Mouse (Mus musculus): ENCODE results near the gene Akt3. TPM values are rescaled to one million over a fixed set of nuclear protein-coding genes. Genes with fewer than 3 reads are reported as not detected.
A peak's percentile ranks its signal among the peaks of the same experiment; 100 is the strongest.

Gene Akt3
- polyA plus RNA-seq, 1 experiment from 2014 or later, result 4.2 TPM

- H3K4me3 ChIP-seq (replicated peaks), result no peak overlapping the region
- no peaks in the 10 kb centered on the region for H3K27me3 ChIP-seq (replicated peaks)
- no peaks in the 10 kb centered on the region for H3K36me3 ChIP-seq
- no peaks in the 10 kb centered on the region for H3K4me1 ChIP-seq (replicated peaks)
- no peak for ATAC-seq
- no peaks in the 10 kb centered on the region for H3K9me3 ChIP-seq
- no peak overlapping the region for H3K4me2 ChIP-seq (replicated peaks)
- WGBS, result 67% methylated on average over 2 of the region's 2 CpGs
- H3K9ac ChIP-seq, result no peak overlapping the region
- H3K27ac ChIP-seq, result no peak overlapping the region
Observed at GRCm38 (mm10) chr1:177038383-177038782, 219.6 kb downstream of the Akt3 start.

GRCm38 (mm10) chr1:177035460-177035859, 222.5 kb downstream of the Akt3 start:
- Histone ChIP-seq H3K36me3 (no peaks in the 10 kb centered on the region), H3K27me3 (replicated peaks) (no peaks in the 10 kb centered on the region), H3K4me3 (replicated peaks) (no peak overlapping the region), H3K9ac (no peak overlapping the region), H3K9me3 (no peaks in the 10 kb centered on the region), H3K4me2 (replicated peaks) (no peak overlapping the region), H3K27ac (no peak overlapping the region), H3K4me1 (replicated peaks) (no peaks in the 10 kb centered on the region)
- 86% methylated on average over 2 of the region's 2 CpGs for WGBS
- no peak for ATAC-seq

- Histone ChIP-seq H3K4me2 (replicated peaks) (no peak overlapping the region), H3K4me3 (replicated peaks) (no peak overlapping the region), H3K36me3 (no peaks in the 10 kb centered on the region), H3K4me1 (replicated peaks) (no peaks in the 10 kb centered on the region), H3K27me3 (replicated peaks) (no peaks in the 10 kb centered on the region), H3K9ac (no peak overlapping the region), H3K9me3 (no peaks in the 10 kb centered on the region), H3K27ac (no peak overlapping the region)
- ATAC-seq, result no peak
- 47% methylated on average over 1 of the region's 1 CpGs for WGBS
Observed at GRCm38 (mm10) chr1:177032233-177032632, 225.8 kb downstream of the Akt3 start.

- H3K9me3 ChIP-seq, result no peaks in the 10 kb centered on the region
- H3K36me3 ChIP-seq, result no peaks in the 10 kb centered on the region
- H3K27me3 ChIP-seq (replicated peaks), result no peaks in the 10 kb centered on the region
- no peak overlapping the region for H3K4me2 ChIP-seq (replicated peaks)
- ATAC-seq, result no peak
- 100% methylated on average over 1 of the region's 1 CpGs for WGBS
- H3K4me3 ChIP-seq (replicated peaks), result no peak overlapping the region
- no peak overlapping the region for H3K27ac ChIP-seq
- no peak overlapping the region for H3K9ac ChIP-seq
- no peaks in the 10 kb centered on the region for H3K4me1 ChIP-seq (replicated peaks)
Observed at GRCm38 (mm10) chr1:177031196-177031595, 226.8 kb downstream of the Akt3 start.

- Histone ChIP-seq H3K4me2 (replicated peaks) (no peak overlapping the region), H3K4me3 (replicated peaks) (no peak overlapping the region), H3K36me3 (no peaks in the 10 kb centered on the region), H3K27ac (no peak overlapping the region), H3K4me1 (replicated peaks) (no peaks in the 10 kb centered on the region), H3K27me3 (replicated peaks) (no peaks in the 10 kb centered on the region), H3K9me3 (no peaks in the 10 kb centered on the region), H3K9ac (no peak overlapping the region)
- WGBS, result 86% methylated on average over 3 of the region's 3 CpGs
- ATAC-seq, result no peak
Observed at GRCm38 (mm10) chr1:177030669-177031068, 227.3 kb downstream of the Akt3 start.

GRCm38 (mm10) chr1:177029032-177029431, 229.0 kb downstream of the Akt3 start:
- 57% methylated on average over 2 of the region's 2 CpGs for WGBS
- Histone ChIP-seq H3K27me3 (replicated peaks) (no peaks in the 10 kb centered on the region), H3K9me3 (no peaks in the 10 kb centered on the region), H3K27ac (no peak overlapping the region), H3K36me3 (no peaks in the 10 kb centered on the region), H3K4me1 (replicated peaks) (no peaks in the 10 kb centered on the region), H3K9ac (no peak overlapping the region), H3K4me3 (replicated peaks) (no peak overlapping the region), H3K4me2 (replicated peaks) (no peak overlapping the region)
- no peak for ATAC-seq

- no peaks in the 10 kb centered on the region for H3K9me3 ChIP-seq
- WGBS, result 86% methylated on average over 3 of the region's 3 CpGs
Observed at GRCm38 (mm10) chr1:177027706-177028105, 230.3 kb downstream of the Akt3 start.

GRCm38 (mm10) chr1:177022751-177023150, 235.3 kb downstream of the Akt3 start:
- no peaks in the 10 kb centered on the region for H3K4me1 ChIP-seq (replicated peaks)
- H3K27me3 ChIP-seq (replicated peaks), result no peaks in the 10 kb centered on the region
- 62% methylated on average over 3 of the region's 3 CpGs for WGBS
- no peak for ATAC-seq
- H3K36me3 ChIP-seq, result no peaks in the 10 kb centered on the region
- no peak overlapping the region for H3K9ac ChIP-seq
- no peak overlapping the region for H3K4me3 ChIP-seq (replicated peaks)
- H3K27ac ChIP-seq, result no peak overlapping the region
- no peak overlapping the region for H3K4me2 ChIP-seq (replicated peaks)
- H3K9me3 ChIP-seq, result no peaks in the 10 kb centered on the region

More at GRCm38 (mm10) chr1:177027706-177028105, 230.3 kb downstream of the Akt3 start:
- Histone ChIP-seq H3K27ac (no peak overlapping the region), H3K27me3 (replicated peaks) (no peaks in the 10 kb centered on the region), H3K9ac (no peak overlapping the region), H3K36me3 (no peaks in the 10 kb centered on the region), H3K4me3 (replicated peaks) (no peak overlapping the region), H3K4me1 (replicated peaks) (no peaks in the 10 kb centered on the region), H3K4me2 (replicated peaks) (no peak overlapping the region)
- no peak for ATAC-seq

- Histone ChIP-seq H3K36me3 (no peaks in the 10 kb centered on the region), H3K27ac (no peak overlapping the region), H3K4me1 (replicated peaks) (peaks cover 4% of the 10 kb centered on the region; the same call in 1 of the 2 replicates), H3K9ac (no peak overlapping the region), H3K27me3 (replicated peaks) (no peaks in the 10 kb centered on the region), H3K4me3 (replicated peaks) (no peak overlapping the region), H3K9me3 (no peaks in the 10 kb centered on the region), H3K4me2 (replicated peaks) (no peak overlapping the region)
- no peak for ATAC-seq
- WGBS, result 89% methylated on average over 5 of the region's 5 CpGs
Observed at GRCm38 (mm10) chr1:177019668-177020067, 238.3 kb downstream of the Akt3 start.

GRCm38 (mm10) chr1:177018750-177019149, 239.3 kb downstream of the Akt3 start:
- 97% methylated on average over 1 of the region's 1 CpGs for WGBS
- Histone ChIP-seq H3K4me1 (replicated peaks) (peaks cover 7% of the 10 kb centered on the region; the same call in 1 of the 2 replicates), H3K4me3 (replicated peaks) (no peak overlapping the region), H3K4me2 (replicated peaks) (no peak overlapping the region), H3K27ac (no peak overlapping the region), H3K36me3 (no peaks in the 10 kb centered on the region), H3K9me3 (no peaks in the 10 kb centered on the region), H3K9ac (no peak overlapping the region), H3K27me3 (replicated peaks) (no peaks in the 10 kb centered on the region)
- ATAC-seq, result no peak

- 77% methylated on average over 2 of the region's 2 CpGs for WGBS
- no peak for ATAC-seq
- H3K4me3 ChIP-seq (replicated peaks), result no peak overlapping the region
- H3K4me1 ChIP-seq (replicated peaks), result peaks cover 7% of the 10 kb centered on the region; the same call in 1 of the 2 replicates
- H3K4me2 ChIP-seq (replicated peaks), result no peak overlapping the region
- no peak overlapping the region for H3K27ac ChIP-seq
- no peaks in the 10 kb centered on the region for H3K9me3 ChIP-seq
- no peaks in the 10 kb centered on the region for H3K36me3 ChIP-seq
- no peaks in the 10 kb centered on the region for H3K27me3 ChIP-seq (replicated peaks)
- H3K9ac ChIP-seq, result no peak overlapping the region
Observed at GRCm38 (mm10) chr1:177016729-177017128, 241.3 kb downstream of the Akt3 start.

GRCm38 (mm10) chr1:177015917-177016316, 242.1 kb downstream of the Akt3 start:
- Histone ChIP-seq H3K27ac (no peak overlapping the region), H3K9me3 (no peaks in the 10 kb centered on the region), H3K9ac (no peak overlapping the region), H3K4me1 (replicated peaks) (peaks cover 7% of the 10 kb centered on the region; the same call in 1 of the 2 replicates), H3K36me3 (no peaks in the 10 kb centered on the region), H3K4me3 (replicated peaks) (no peak overlapping the region), H3K27me3 (replicated peaks) (no peaks in the 10 kb centered on the region), H3K4me2 (replicated peaks) (no peak overlapping the region)
- 49% methylated on average over 3 of the region's 3 CpGs for WGBS
- ATAC-seq, result no peak

GRCm38 (mm10) chr1:177014921-177015439, 243.0 kb downstream of the Akt3 start:
- peak; percentile 22; the same call in 1 of the 2 replicates for ATAC-seq
- no peaks in the 10 kb centered on the region for H3K9me3 ChIP-seq
- H3K36me3 ChIP-seq, result no peaks in the 10 kb centered on the region
- no peaks in the 10 kb centered on the region for H3K27me3 ChIP-seq (replicated peaks)
- H3K4me1 ChIP-seq (replicated peaks), result peaks cover 7% of the 10 kb centered on the region; the same call in 1 of the 2 replicates
- no peak overlapping the region for H3K4me2 ChIP-seq (replicated peaks)
- no peak overlapping the region for H3K4me3 ChIP-seq (replicated peaks)
- 59% methylated on average over 6 of the region's 6 CpGs for WGBS
- H3K27ac ChIP-seq, result no peak overlapping the region; the same call in 1 of the 2 replicates
- H3K9ac ChIP-seq, result no peak overlapping the region
